Mouse (Mus musculus): Measurements from ENCODE around the gene 9330159F19Rik.

Gene 9330159F19Rik

GRCm38 (mm10) chr10:29211453-29211852, at the start of gene 9330159F19Rik:
Gene 9330159F19Rik (plus strand): TSS chr10:29211606.
- DNase-seq = no peak

GRCm38 (mm10) chr10:29161664-29162063, 49.7 kb upstream of the 9330159F19Rik start:
- no peak for DNase-seq

- no peak for DNase-seq
Measured at GRCm38 (mm10) chr10:29173778-29174177, 37.6 kb upstream of the 9330159F19Rik start.

DNA sequence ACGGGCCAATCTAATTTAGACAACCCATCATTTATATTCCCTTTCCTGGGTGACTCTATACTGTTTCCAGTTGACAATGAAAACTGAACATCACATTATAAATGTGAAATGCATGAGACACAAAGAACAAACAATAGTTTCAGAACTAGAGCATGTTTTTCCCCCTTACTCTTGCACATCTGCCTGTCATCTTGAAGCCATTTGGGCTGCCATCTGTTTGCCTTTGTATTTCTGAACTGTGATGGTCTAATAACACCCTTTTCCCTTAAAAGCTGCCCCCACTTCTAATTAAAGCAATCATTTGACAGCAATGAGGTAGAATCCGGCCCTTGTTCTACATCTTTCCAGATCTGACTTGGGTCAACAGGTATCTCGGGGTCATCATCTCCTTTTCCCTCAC, 35.8 kb upstream of the 9330159F19Rik start:
- DNase-seq = no peak

- no peak for DNase-seq
Measured at GRCm38 (mm10) chr10:29176881-29177280, 34.5 kb upstream of the 9330159F19Rik start.

- no peak for DNase-seq
Measured at GRCm38 (mm10) chr10:29178003-29178402, 33.4 kb upstream of the 9330159F19Rik start.

- DNase-seq = no peak
Measured at GRCm38 (mm10) chr10:29180210-29180609, 31.2 kb upstream of the 9330159F19Rik start.

- no peak for DNase-seq
Measured at GRCm38 (mm10) chr10:29181046-29181445, 30.4 kb upstream of the 9330159F19Rik start.

GRCm38 (mm10) chr10:29193769-29194168, 17.6 kb upstream of the 9330159F19Rik start:
- DNase-seq = no peak

- DNase-seq = peak in 1 of 2 experiments; percentile 2
Measured at GRCm38 (mm10) chr10:29196811-29197210, 14.6 kb upstream of the 9330159F19Rik start.

- no peak for DNase-seq
Measured at GRCm38 (mm10) chr10:29198642-29199041, 12.8 kb upstream of the 9330159F19Rik start, which contains the start of gene Gm49353. Gene Gm49353 (plus strand): TSS chr10:29198954.

GRCm38 (mm10) chr10:29199835-29200234, 11.6 kb upstream of the 9330159F19Rik start:
- DNase-seq = no peak

DNA sequence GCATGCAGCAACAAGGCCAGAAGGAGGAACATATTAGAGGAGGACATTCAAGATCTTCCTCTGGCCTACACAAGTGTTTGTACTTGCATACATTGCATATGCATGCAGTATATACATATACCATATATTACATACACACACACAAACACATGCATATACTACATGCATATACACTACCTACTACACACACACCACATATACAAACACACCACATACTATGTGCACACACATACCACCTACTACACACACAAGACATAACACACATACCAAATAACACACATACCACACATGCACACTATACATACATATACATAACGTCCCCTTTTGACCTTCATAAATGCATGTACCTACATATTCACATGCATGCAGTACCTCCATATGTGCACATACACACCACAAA, 10.8 kb upstream of the 9330159F19Rik start:
- no peak for DNase-seq

GRCm38 (mm10) chr10:29206730-29207129, 4.7 kb upstream of the 9330159F19Rik start:
- DNase-seq = no peak

DNA sequence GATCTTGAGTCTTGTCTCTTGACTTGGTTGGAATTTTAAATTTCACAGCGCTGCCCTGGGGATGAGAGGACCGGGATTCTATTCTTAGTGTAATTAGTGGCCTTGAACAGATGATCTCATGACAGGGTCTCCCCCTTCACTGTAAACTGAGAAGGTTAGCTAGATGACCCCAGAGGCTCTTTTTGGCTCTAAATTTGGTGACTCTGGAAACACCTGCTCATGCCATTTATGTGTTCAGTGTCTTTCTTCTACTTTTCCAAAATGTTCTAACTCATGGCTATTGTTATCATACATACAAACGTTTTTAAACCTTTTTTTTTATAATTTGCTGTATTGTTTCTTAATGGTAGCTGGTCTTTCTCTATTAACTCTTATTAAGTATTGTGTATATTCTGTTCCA, 2.7 kb upstream of the 9330159F19Rik start:
- DNase-seq = no peak

DNA sequence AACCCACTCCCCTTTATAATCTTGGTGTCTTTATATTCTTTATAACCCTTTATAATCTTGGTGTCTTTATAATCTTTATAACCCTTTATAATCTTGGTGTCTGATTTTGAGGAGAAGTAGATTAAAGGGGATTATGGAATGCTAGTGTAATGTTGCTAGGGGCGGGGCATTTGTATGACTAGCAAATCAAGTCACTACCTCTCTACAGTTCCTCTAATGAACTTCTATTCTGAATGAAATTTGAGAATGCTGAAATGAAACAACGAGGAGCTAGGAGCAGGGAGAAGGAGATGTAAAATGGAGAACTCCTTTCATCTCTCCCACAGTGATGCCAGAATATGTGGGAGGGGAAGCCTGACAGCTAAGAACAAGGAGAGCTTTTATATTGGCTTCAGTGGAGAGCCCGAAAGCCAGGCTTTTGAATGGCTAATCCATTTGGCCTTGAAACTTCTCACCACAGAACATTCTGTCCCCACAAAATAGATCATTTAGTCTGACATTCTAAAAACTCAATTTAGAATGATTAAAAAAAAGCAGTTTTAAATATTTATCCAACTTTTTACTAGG, 2.2 kb downstream of the 9330159F19Rik start:
- DNase-seq = no peak

GRCm38 (mm10) chr10:29216957-29217356, 5.6 kb downstream of the 9330159F19Rik start:
- no peak for DNase-seq

- no peak for DNase-seq
Measured at GRCm38 (mm10) chr10:29217451-29217850, 6.0 kb downstream of the 9330159F19Rik start.

- no peak for DNase-seq
Measured at GRCm38 (mm10) chr10:29225329-29225728, 13.9 kb downstream of the 9330159F19Rik start.

- DNase-seq = no peak
Measured at GRCm38 (mm10) chr10:29231208-29231607, 19.8 kb downstream of the 9330159F19Rik start.
